Mouse (Mus musculus): ENCODE measurements around the gene Dnajb13.

DNA sequence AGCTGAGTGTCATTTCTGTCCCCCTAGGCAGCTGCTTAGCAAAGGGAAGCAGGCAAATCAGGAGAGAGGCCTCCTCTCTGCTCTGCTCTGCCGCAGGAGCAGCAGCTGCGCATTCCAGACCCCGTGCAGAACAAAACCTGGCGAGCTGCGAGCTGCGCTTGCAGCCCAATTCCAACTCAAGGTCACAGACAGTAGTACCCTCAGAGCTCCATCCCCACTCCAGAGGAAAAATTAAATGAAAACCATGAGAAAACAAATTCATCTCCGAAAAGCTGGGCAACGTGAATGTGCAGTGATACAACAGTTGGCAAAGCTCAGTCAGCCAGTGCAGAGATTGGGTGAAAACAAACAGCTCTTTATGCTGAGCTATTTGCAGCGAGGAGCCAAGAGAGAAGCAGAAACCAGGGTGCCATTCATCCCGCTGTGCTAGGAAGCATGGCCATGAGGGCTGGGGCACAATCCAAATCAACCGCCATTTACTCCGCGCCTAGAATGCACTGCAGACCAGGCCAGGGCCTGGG is 40.7 kb upstream of the Dnajb13 start:
- TF ChIP-seq CTCF (IDR thresholded peaks at IDR 0.05; ENCODE audit: low read depth, low read length) (no peak), POLR2AphosphoS5 (IDR thresholded peaks at IDR 0.05; ENCODE audit: insufficient replicate concordance, low read depth, low read length) (no peak)
